Mouse (Mus musculus): Measurements from ENCODE around the gene Trnau1ap. TPM values are rescaled to one million over a fixed set of nuclear protein-coding genes. Genes with fewer than 3 reads are reported as not detected.

Gene Trnau1ap
- total RNA-seq, 2 experiments from 2014 or later: 10.4 to 11.7 TPM

DNA sequence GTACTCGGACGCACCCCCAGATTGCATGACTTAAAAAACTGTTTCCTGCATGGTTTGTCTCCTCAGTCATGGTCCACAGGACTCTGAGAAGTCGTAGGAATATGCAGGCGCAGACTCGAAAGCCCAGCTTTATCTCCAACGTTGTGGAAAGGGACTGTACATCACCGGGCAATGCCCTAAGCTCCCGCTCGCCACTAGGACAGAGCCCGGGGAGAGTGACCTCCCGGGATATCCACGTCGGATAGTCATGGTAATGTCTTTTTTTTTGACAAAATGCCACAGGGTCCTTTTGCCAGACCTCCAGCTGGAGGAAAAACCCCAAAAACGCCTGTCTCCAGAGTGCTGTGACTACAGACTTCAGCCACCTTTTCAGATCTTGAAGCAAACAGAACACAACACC, 23.4 kb upstream of the Trnau1ap start:
- intact Hi-C loops (cut with DNase I): loop anchor here (1.0 to 5.0 kb wide), 3 partner anchors 7 to 140 kb away; partner anchors contain the start of gene Ythdf2
- Histone ChIP-seq H3K4me3 (peak overlapping the region; percentile 89), H3K27ac (peak overlapping the region; percentile 96)
- DNase-seq: no peak
- 0 out of 2 replicates have a peak, but pooled peaks have one; percentile 1 for TF ChIP-seq CTCF (IDR thresholded peaks at IDR 0.05)

- intact Hi-C loops (cut with DNase I): loop anchor here (5.0 kb wide), 1 partner anchor 56 kb away; no protein-coding TSS in a partner anchor
- H3K4me3 ChIP-seq: no peak overlapping the region; the same call in 1 of the 2 replicates
- TF ChIP-seq CTCF (IDR thresholded peaks at IDR 0.05): no peak
- no peak for DNase-seq
- no peak overlapping the region for H3K27ac ChIP-seq
These were observed 22.1 kb upstream of the Trnau1ap start for GRCm38 (mm10) chr4:132351401-132351800.

DNA sequence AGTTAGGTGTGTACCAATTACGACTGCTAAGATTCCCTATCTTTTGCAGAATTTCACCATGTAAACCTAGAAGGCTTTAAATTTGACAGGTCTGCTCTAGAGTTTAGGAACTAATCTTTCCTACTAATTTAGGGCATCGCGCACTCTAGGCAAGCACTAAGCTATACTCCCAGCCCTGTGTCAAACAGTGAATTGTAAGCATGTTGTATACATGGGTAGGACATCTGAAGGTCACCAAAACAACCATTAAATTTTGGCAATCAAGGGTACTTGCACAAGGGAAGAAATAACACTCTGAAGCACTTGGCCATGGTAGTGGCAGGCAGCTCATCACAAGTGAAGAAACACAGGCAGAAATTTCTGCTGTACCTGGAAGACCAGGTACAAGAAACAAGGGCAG, 21.5 kb upstream of the Trnau1ap start:
- Histone ChIP-seq H3K4me3 (no peak overlapping the region), H3K27ac (no peak overlapping the region)
- no peak for DNase-seq
- no peak for TF ChIP-seq CTCF (IDR thresholded peaks at IDR 0.05)
- intact Hi-C loops (cut with DNase I): loop anchor here (5.0 kb wide), 1 partner anchor 56 kb away; no protein-coding TSS in a partner anchor

DNA sequence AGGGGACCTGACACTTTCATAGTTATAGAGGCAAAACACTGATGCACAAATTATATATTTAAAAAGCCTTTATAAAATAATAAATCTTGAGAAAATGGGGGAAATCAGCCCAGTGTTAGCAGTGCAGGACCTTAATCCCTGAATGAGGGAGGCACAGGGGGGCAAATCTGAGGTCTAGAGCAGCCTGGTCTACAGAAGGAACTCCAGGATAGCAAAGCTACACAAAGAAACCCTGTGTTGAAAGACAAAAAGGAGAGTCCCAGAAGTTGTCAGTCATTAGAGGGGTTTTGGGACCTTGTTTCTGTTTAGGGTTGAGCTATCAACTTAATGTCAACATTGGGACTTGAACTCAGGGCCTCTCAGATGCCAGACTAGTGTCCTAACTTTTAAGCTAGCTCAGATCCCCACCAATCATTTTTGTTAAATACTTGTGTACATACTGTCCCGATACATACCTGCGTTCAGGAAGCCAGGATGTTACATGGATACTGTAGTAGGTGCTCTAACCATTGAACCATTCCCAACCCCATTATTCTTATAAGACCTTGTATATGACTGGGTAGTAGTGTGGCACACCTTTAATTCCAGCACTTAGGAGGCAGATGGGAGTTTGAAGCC, 20.9 kb upstream of the Trnau1ap start:
- Histone ChIP-seq H3K27ac (no peak overlapping the region), H3K4me3 (no peak overlapping the region)
- intact Hi-C loops (cut with DNase I): loop anchor here (5.0 kb wide), 1 partner anchor 57 kb away; no protein-coding TSS in a partner anchor
- no peak for TF ChIP-seq CTCF (IDR thresholded peaks at IDR 0.05)
- no peak for DNase-seq

- TF ChIP-seq CTCF (IDR thresholded peaks at IDR 0.05): no peak
- intact Hi-C loops (cut with DNase I): loop anchor here (5.0 to 10.0 kb wide), 2 partner anchors 58 to 265 kb away; no protein-coding TSS in a partner anchor
These were observed 20.3 kb upstream of the Trnau1ap start for GRCm38 (mm10) chr4:132349495-132350122.

DNA sequence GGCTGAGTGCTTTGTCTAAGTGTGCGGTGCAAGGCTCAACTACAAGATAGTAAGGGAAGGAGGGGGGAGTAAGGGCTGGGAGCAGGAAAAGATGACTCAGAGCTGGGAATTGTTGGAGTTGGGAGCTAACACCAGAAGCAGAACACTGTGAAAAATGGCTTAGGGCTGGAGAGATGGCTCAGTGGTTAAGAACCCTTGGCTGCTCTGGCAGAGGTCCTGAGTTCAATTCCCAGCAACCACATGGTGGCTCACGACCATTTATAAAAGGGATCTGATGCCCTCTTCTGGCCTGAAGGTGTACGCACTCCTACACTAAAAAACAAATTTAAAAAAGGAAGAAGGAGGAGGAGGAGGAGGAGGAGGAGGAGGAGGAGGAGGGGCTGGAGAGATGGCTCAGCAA, 17.3 kb upstream of the Trnau1ap start:
- peak; percentile 18; the same call in 1 of the 2 replicates for TF ChIP-seq CTCF (IDR thresholded peaks at IDR 0.05)

More at GRCm38 (mm10) chr4:132349495-132350122, 20.3 kb upstream of the Trnau1ap start:
- no peak overlapping the region for H3K4me3 ChIP-seq
- H3K27ac ChIP-seq: no peak overlapping the region
- no peak for DNase-seq

DNA sequence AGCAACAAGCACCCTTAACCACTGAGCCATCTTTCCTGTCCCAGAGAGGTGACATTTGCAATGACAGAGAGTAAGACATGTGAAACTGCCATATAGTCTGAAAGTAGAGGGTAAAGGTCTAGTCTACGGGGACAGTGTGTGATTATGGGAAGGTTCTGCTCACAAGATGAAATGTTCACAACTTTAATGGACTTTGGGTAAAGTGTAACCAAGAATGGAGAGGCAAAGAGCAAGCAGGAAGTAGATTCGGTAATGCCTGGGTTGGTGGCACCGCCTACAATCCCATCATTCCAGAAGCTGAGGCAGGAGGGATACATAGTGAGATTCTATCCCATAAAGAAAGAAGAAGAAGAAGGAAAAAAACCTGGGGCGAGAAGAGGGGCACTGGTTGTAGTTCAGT, 16.9 kb upstream of the Trnau1ap start:
- Histone ChIP-seq H3K4me3 (no peak overlapping the region), H3K27ac (no peak overlapping the region)
- DNase-seq: no peak
- intact Hi-C loops (cut with DNase I): loop anchor here (10.0 kb wide), 1 partner anchor 261 kb away; no protein-coding TSS in a partner anchor
- no peak for TF ChIP-seq CTCF (IDR thresholded peaks at IDR 0.05)

More for the DNA sequence above, 17.3 kb upstream of the Trnau1ap start:
- DNase-seq: no peak
- H3K4me3 ChIP-seq: no peak overlapping the region
- H3K27ac ChIP-seq: no peak overlapping the region
- intact Hi-C loops (cut with DNase I): loop anchor here (10.0 kb wide), 1 partner anchor 262 kb away; no protein-coding TSS in a partner anchor

DNA sequence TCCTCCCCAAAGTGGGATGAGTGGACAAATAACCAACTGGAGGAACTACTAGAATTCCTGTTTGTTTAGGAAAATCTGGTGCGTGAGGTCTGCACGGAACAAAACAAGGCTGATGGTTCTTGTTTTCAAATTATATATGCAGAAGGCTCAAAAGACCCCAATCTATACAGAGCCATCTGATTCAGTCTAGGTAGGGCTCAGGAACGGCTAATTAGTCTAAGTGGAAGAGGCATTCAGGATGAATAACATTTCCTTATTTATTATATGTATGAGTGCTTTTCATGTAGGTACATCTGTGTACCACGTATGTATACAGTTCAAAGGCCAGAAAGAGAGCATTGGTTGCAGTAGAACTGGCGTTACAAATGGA, 16.5 kb upstream of the Trnau1ap start:
- no peak for DNase-seq
- intact Hi-C loops (cut with DNase I): loop anchor here (1.0 to 10.0 kb wide), 3 partner anchors 7 to 261 kb away; partner anchors contain the start of gene Rcc1
- peak overlapping the region; percentile 96 for H3K27ac ChIP-seq
- H3K4me3 ChIP-seq: peak overlapping the region; percentile 95
- TF ChIP-seq CTCF (IDR thresholded peaks at IDR 0.05): no peak

- no peak; the same call in 1 of the 2 replicates for TF ChIP-seq CTCF (IDR thresholded peaks at IDR 0.05)
- Histone ChIP-seq H3K27ac (peak overlapping the region; percentile 96), H3K4me3 (peak overlapping the region; percentile 95)
- intact Hi-C loops (cut with DNase I): loop anchor here (1.0 to 10.0 kb wide), 3 partner anchors 8 to 260 kb away; partner anchors contain the start of gene Rcc1
- peak; percentile 97 for DNase-seq
These were observed 16.0 kb upstream of the Trnau1ap start for GRCm38 (mm10) chr4:132345135-132345842.

DNA sequence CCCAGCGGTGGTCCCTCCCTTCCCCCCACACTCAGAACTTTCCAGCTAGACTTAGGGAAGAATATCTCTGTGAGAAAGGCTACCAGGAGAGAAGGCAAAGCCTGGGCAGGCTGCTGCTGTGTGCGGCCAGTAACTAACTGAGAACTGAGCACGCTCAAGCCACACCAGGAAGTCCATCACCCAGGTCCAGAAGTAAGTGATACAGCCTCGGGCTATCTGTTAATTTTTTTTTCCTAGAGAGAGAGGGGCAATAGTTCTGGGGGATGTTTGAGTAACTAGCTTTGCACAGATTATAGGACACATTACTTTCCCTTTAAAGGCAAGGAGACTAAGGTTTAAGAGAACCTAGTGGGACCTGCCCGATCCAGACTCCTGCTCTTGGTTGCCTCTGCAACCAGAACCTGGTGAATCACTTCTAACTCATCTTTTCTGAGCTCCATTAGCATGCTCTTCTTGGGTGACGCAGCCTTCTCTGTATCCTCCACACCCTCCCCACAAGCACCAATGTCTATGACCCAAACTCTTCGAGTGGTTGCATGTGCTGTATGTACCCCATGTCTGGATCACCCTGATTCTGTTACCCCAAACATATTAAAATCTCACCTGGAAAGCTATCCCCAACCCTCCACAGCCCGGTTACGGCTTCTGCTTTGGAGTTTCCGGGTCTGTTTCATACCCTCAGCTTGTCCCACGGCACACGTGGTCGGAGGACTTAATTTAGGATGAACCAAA, 15.2 kb upstream of the Trnau1ap start:
- DNase-seq: no peak
- peak overlapping the region; percentile 95 for H3K4me3 ChIP-seq
- intact Hi-C loops (cut with DNase I): loop anchor here (1.0 to 10.0 kb wide), 3 partner anchors 9 to 260 kb away; partner anchors contain the start of gene Rcc1
- peak overlapping the region; percentile 96 for H3K27ac ChIP-seq
- TF ChIP-seq CTCF (IDR thresholded peaks at IDR 0.05): no peak

DNA sequence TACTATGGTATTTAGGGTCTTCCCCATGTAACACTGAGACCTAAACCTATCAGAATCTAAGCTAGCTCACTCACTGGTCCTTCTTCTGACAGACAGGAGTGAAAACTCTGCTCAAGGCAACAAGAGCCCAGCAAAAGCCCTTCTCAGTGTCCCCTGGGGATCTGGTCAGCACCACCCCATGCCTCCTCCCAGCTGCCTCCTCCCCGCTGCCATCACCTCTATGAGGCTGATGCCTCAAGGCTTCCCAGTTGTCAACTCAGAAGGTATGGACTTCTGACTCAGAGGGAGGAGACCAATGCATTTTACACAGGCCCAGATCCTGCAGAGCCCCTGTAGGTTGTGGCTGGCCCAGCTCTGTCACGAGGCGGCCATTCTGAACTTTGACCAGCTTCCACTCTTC, 12.1 kb upstream of the Trnau1ap start:
- no peak for TF ChIP-seq CTCF (IDR thresholded peaks at IDR 0.05)
- intact Hi-C loops (cut with DNase I): loop anchor here (10.0 kb wide), 1 partner anchor 257 kb away; no protein-coding TSS in a partner anchor
- no peak overlapping the region for H3K27ac ChIP-seq
- H3K4me3 ChIP-seq: no peak overlapping the region
- no peak for DNase-seq

- no peak for TF ChIP-seq CTCF (IDR thresholded peaks at IDR 0.05)
- peak; percentile 82 for DNase-seq
- Histone ChIP-seq H3K27ac (peak overlapping the region; percentile 5; the same call in 1 of the 2 replicates), H3K4me3 (no peak overlapping the region)
- intact Hi-C loops (cut with DNase I): no loop called here
These were observed 9.6 kb upstream of the Trnau1ap start for GRCm38 (mm10) chr4:132338943-132339342.
